Mouse (Mus musculus): ENCODE data around the gene Plin4. TPM values are rescaled to one million over a fixed set of nuclear protein-coding genes. Genes with fewer than 3 reads are reported as not detected.

The Plin4 gene
- 0.52 and 3.4 TPM in 2 replicates for polyA plus RNA-seq (2011; ENCODE audit: insufficient read depth, insufficient read length, low replicate concordance, missing spikeins)

DNA sequence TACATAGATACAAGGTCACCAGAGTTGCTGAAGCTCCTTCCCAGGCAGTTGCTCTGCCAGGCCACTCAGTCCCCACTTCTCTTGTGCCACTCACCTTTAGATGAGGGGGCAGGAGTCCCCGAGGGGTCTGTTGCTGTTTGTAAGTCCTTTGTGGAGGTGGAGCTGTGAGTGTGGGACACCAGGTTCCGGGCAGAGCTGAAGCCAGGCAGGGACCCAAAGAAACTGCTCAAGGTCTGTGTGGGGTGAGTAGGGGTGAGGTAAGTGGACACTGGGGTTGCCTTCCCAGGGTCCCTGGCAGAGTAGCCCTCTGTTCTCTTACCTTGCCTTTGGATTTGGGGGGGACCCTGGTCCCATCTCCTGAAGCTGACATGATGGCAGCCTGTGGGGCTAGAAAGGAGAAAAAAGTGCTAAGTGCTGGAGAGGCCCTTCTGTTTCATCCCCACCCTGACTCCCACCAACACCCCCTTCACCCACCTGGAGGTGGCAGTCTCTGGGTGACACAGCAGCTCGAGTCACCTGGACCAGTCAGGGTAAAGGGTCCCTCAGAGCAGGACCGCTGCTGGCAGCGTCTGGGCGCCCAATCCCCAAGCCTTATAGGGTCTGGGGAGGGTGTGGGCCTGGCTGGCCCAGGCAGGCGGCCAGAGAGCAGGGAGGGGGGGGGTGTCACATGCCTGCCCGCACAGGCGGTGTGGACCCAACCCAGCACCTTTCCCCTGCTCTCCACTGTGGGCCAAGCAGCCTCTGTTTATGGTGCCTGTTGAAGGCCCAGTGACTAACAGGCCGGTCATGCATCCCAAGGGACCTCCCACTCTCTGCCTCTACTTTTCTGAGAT is at the start of gene Plin4:
Gene Plin4 (minus strand): TSS at position 585 of the 833 bp plus-strand sequence.
- no peak within 1 kb of the TSS for H3K27ac ChIP-seq (ENCODE audit: control insufficient read depth, insufficient read depth, low read depth, low read length, poor library complexity)
- 74% methylated on average over 10 of the region's 10 CpGs for WGBS
- no peak for TF ChIP-seq POLR2A (IDR thresholded peaks at IDR 0.05; ENCODE audit: borderline replicate concordance, control insufficient read depth, low read depth, low read length)
- TF ChIP-seq CTCF (IDR thresholded peaks at IDR 0.05; ENCODE audit: control insufficient read depth, insufficient read depth, low read length), result no peak
- H3K4me1 ChIP-seq (ENCODE audit: control insufficient read depth, insufficient read depth, low read length), result no peaks in the 10 kb centered on the region; the same call in 1 of the 2 replicates
- H3K4me3 ChIP-seq (replicated peaks; ENCODE audit: control insufficient read depth, low read depth, low read length), result no peak within 1 kb of the TSS

DNA sequence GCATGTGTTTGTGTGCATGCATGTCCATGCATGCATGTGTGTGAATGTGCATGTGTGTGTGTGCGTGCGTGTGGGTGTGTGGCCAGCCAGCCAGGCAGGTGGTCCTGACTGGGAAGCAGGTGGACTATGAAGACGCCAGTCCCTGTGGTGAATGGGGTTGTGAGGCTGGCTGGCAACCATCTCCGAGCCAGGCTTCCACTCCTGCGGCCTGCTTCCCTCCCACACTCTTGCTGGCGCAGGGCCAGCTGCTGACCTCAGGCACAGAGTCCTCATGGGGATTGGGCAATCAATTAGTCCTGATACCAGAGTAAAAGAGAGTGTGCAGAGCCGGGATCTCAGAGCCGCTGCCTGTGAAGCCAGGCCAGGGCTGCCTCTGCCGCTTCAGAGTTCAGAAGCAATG is 44.0 kb upstream of the Plin4 start:
- Histone ChIP-seq H3K4me1 (ENCODE audit: control insufficient read depth, insufficient read depth, low read length) (peaks cover 2% of the 10 kb centered on the region), H3K27ac (ENCODE audit: control insufficient read depth, insufficient read depth, low read depth, low read length, poor library complexity) (no peak overlapping the region), H3K4me3 (replicated peaks; ENCODE audit: control insufficient read depth, low read depth, low read length) (no peak overlapping the region)
- no peak for TF ChIP-seq POLR2A (IDR thresholded peaks at IDR 0.05; ENCODE audit: borderline replicate concordance, control insufficient read depth, low read depth, low read length)
- TF ChIP-seq CTCF (IDR thresholded peaks at IDR 0.05; ENCODE audit: control insufficient read depth, insufficient read depth, low read length), result no peak
- 30% methylated on average over 9 of the region's 9 CpGs for WGBS

DNA sequence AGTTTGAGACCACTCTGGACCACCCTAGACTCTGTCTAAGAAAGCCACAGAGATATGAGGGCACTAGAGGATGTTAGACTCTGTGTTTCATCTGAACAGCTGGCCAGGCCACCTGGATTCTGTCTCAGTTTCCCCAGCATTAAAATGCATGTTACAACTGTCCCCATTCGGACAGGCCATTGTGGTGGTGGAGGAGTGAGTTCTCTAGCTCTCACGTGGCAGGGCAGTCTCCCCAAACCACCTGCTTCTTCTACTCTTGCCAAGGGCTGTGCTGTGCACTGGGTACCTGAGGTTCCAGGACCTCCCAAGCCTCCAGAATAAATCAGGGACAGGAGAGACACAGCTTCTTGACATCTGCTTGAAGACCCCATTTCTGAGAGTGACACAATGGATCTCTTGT is 40.3 kb upstream of the Plin4 start:
- TF ChIP-seq POLR2A (IDR thresholded peaks at IDR 0.05; ENCODE audit: borderline replicate concordance, control insufficient read depth, low read depth, low read length), result no peak
- 49% methylated on average over 2 of the region's 2 CpGs for WGBS

DNA sequence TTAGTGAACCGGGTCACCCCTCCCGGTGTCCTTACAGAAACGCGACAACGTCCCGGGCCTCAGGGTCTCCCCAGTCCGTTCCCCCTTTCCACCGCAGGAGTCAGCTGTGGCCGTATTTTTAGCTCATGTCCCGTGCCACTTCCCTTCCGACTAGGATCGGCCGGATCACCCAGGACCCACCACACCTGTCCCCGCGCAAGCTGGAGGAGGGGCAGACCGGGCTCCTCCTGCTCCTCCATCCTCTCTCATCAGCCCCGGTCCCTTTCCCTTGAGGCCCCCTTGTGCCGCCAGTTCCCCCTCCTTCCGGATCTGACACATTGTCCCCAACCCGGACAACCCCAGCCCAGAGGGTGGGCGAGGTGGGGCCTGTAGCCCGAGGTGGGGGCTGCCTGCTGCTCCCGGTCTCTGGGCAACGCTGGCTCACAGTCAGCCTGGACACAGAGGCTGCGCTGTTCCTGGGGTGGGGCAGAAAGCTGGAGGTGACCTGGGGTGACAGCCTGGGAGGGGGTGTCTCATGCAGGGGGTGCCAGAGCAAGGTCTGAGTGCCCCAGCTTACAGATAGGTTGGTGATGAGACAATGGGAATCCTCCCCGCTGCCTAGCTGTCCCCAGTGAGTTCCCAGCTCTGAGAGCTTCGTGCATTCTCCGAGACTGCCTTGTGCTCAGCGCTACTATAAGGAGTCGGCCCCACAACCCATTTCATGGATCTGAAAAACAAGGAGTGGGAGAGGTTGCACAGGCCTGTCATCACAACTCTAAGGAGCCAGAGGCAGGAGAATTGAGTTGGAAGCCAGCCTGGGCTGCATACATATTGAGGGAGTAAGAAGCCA is 39.4 kb upstream of the Plin4 start:
- no peak overlapping the region for H3K27ac ChIP-seq (ENCODE audit: control insufficient read depth, insufficient read depth, low read depth, low read length, poor library complexity)
- peaks cover 2% of the 10 kb centered on the region for H3K4me1 ChIP-seq (ENCODE audit: control insufficient read depth, insufficient read depth, low read length)
- WGBS, result 6% methylated on average over 30 of the region's 30 CpGs
- no peak overlapping the region for H3K4me3 ChIP-seq (replicated peaks; ENCODE audit: control insufficient read depth, low read depth, low read length)
- no peak for TF ChIP-seq POLR2A (IDR thresholded peaks at IDR 0.05; ENCODE audit: borderline replicate concordance, control insufficient read depth, low read depth, low read length)
- no peak for TF ChIP-seq CTCF (IDR thresholded peaks at IDR 0.05; ENCODE audit: control insufficient read depth, insufficient read depth, low read length)

More for the DNA sequence above, 40.3 kb upstream of the Plin4 start:
- Histone ChIP-seq H3K4me1 (ENCODE audit: control insufficient read depth, insufficient read depth, low read length) (peaks cover 2% of the 10 kb centered on the region), H3K27ac (ENCODE audit: control insufficient read depth, insufficient read depth, low read depth, low read length, poor library complexity) (no peak overlapping the region), H3K4me3 (replicated peaks; ENCODE audit: control insufficient read depth, low read depth, low read length) (no peak overlapping the region)

DNA sequence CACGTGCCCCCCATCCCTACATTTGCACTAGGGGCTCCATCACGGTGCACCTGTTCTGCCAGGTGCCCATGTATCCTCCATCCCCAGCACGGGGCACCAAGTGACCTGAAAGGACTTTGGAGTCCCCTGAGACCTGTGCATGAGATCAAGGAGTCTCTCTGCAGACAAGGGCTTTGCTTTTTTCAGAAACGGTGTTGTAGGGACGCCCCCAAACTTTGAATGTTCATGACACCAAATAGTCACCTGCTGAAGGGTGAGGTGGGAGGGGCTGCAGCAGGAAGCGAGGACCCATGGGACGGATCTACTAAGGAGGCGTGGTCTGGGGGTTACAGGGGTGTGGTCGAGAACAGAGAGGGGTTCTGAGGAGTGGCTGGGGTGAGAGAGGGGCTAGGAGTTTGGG is 38.7 kb upstream of the Plin4 start:
- WGBS, result 27% methylated on average over 9 of the region's 9 CpGs
- no peak overlapping the region for H3K27ac ChIP-seq (ENCODE audit: control insufficient read depth, insufficient read depth, low read depth, low read length, poor library complexity)
- H3K4me1 ChIP-seq (ENCODE audit: control insufficient read depth, insufficient read depth, low read length), result no peaks in the 10 kb centered on the region; the same call in 1 of the 2 replicates
- TF ChIP-seq CTCF (IDR thresholded peaks at IDR 0.05; ENCODE audit: control insufficient read depth, insufficient read depth, low read length), result no peak
- TF ChIP-seq POLR2A (IDR thresholded peaks at IDR 0.05; ENCODE audit: borderline replicate concordance, control insufficient read depth, low read depth, low read length), result no peak
- H3K4me3 ChIP-seq (replicated peaks; ENCODE audit: control insufficient read depth, low read depth, low read length), result no peak overlapping the region

DNA sequence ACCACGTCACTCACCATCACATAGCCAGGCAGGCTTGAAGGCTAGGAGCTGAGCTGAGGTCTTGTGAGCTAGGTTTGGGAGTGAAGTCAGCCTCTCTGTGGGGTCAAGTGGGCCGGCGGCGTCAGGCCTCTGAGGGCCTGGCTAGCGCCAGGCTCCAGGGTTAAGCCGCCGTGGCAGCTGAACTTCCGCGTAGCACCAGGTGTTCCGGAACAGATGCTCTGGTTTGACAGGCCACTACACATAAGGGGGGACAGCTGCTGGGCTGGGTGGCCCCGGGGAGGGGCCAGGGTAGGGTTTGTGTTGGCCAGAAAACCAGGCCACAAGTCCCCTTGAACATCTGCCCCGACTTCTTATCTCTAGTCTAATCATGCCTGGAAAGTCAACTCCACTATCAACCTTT is 37.8 kb upstream of the Plin4 start:
- no peaks in the 10 kb centered on the region; the same call in 1 of the 2 replicates for H3K4me1 ChIP-seq (ENCODE audit: control insufficient read depth, insufficient read depth, low read length)
- 64% methylated on average over 12 of the region's 12 CpGs for WGBS

DNA sequence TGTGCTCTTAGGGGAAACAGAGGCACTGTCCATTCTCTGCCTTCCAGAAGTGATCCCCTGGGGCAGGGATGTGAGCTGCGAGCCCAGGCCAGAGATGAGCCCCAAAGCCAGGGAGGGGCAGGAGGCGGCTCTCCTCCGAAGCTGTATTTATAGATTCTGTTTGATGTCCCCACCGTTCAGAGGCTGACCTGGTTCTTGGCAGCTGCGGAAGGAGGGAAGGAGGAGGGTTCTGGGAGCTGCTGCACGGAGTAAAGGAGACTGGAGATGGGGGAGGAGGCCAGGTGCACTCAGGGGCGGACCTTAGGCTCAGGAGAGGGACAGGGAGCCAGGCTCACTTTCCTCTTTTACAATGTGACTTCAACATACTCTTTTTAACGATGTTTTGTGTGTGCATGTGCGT is 36.5 kb upstream of the Plin4 start:
- TF ChIP-seq POLR2A (IDR thresholded peaks at IDR 0.05; ENCODE audit: borderline replicate concordance, control insufficient read depth, low read depth, low read length) (no peak), CTCF (IDR thresholded peaks at IDR 0.05; ENCODE audit: control insufficient read depth, insufficient read depth, low read length) (no peak)
- Histone ChIP-seq H3K27ac (ENCODE audit: control insufficient read depth, insufficient read depth, low read depth, low read length, poor library complexity) (no peak overlapping the region), H3K4me1 (ENCODE audit: control insufficient read depth, insufficient read depth, low read length) (no peaks in the 10 kb centered on the region; the same call in 1 of the 2 replicates), H3K4me3 (replicated peaks; ENCODE audit: control insufficient read depth, low read depth, low read length) (no peak overlapping the region)
- 56% methylated on average over 9 of the region's 9 CpGs for WGBS

More for the DNA sequence above, 37.8 kb upstream of the Plin4 start:
- TF ChIP-seq CTCF (IDR thresholded peaks at IDR 0.05; ENCODE audit: control insufficient read depth, insufficient read depth, low read length) (no peak), POLR2A (IDR thresholded peaks at IDR 0.05; ENCODE audit: borderline replicate concordance, control insufficient read depth, low read depth, low read length) (no peak)
- Histone ChIP-seq H3K4me3 (replicated peaks; ENCODE audit: control insufficient read depth, low read depth, low read length) (no peak overlapping the region), H3K27ac (ENCODE audit: control insufficient read depth, insufficient read depth, low read depth, low read length, poor library complexity) (no peak overlapping the region)

DNA sequence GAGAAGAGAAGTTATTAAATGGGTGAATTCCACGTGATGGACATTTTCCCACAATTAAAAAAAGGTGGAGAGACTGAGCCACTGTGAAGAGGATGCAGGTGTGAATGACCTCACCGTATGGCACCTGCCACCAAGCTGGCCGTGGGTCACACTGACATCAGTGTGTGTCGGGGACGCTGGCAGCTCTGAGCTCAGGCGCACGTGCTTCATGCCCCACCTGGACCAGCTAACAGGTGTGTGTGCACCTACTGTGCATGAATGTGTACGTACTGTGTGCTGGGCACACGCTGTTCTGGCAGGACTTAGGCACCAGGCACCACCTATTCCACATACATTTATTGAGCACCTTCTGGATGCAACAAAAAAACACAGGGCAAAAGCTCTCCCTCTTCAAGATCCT is 34.9 kb upstream of the Plin4 start:
- 74% methylated on average over 9 of the region's 9 CpGs for WGBS
- no peaks in the 10 kb centered on the region; the same call in 1 of the 2 replicates for H3K4me1 ChIP-seq (ENCODE audit: control insufficient read depth, insufficient read depth, low read length)
- no peak overlapping the region for H3K4me3 ChIP-seq (replicated peaks; ENCODE audit: control insufficient read depth, low read depth, low read length)
- no peak overlapping the region for H3K27ac ChIP-seq (ENCODE audit: control insufficient read depth, insufficient read depth, low read depth, low read length, poor library complexity)
- TF ChIP-seq POLR2A (IDR thresholded peaks at IDR 0.05; ENCODE audit: borderline replicate concordance, control insufficient read depth, low read depth, low read length), result no peak

All from bone marrow, adult 2 months (tissue).